Mouse (Mus musculus) midbrain, postnatal 0 days (tissue): ENCODE results near the gene Sgsh. TPM values are rescaled to one million over a fixed set of nuclear protein-coding genes. Genes with fewer than 3 reads are reported as not detected.

Experiments used
- ATAC-seq: fragments of 200-750 bp; cut with Nextera tagmentation; 2 replicates; pipeline ENCODE4 v1.8.0; 2017; ENCODE audit warnings: moderate number of reproducible peaks, mild to moderate bottlenecking, moderate TSS enrichment, moderate library complexity; ENCODE audit not compliant: low FRiP score
- DNase-seq: peaks from one replicate; pipeline ENCODE4 v3.0.0-alpha.2; 2015; ENCODE audit warnings: low spot score
- H3K27ac ChIP-seq: fragments of 300-500 bp; sonication (generic); 2 replicates; pipeline ENCODE4 v1.5.1; 2014; ENCODE audit warnings: low read depth, mild to moderate bottlenecking, low read length, mixed read lengths
- H3K27me3 ChIP-seq: fragments of 300-500 bp; sonication (generic); 2 replicates; pipeline ENCODE4 v1.6.1; 2014; ENCODE audit warnings: low read length, control low read depth, mixed read lengths; ENCODE audit not compliant: insufficient read depth
- H3K36me3 ChIP-seq: fragments of 300-500 bp; sonication (generic); 2 replicates; pipeline ENCODE4 v1.6.1; 2014; ENCODE audit warnings: low read length, control low read depth, mixed read lengths; ENCODE audit not compliant: insufficient read depth
- H3K4me1 ChIP-seq: fragments of 300-500 bp; sonication (generic); 2 replicates; pipeline ENCODE4 v1.6.1; 2014; ENCODE audit warnings: mild to moderate bottlenecking, control low read depth, antibody characterized with exemption, low read length, mixed read lengths; ENCODE audit not compliant: insufficient read depth
- H3K4me2 ChIP-seq: fragments of 300-500 bp; sonication (generic); 2 replicates; pipeline ENCODE4 v1.6.1; 2014; ENCODE audit warnings: low read depth, mild to moderate bottlenecking, low read length, mixed read lengths; ENCODE audit not compliant: poor library complexity, severe bottlenecking
- H3K4me3 ChIP-seq: fragments of 300-500 bp; sonication (generic); 2 replicates; pipeline ENCODE4 v1.5.1; 2014; ENCODE audit warnings: low read depth, mild to moderate bottlenecking, low read length, moderate library complexity
- H3K9ac ChIP-seq: fragments of 300-500 bp; sonication (generic); replicated peaks from 2 replicates; pipeline ENCODE4 v1.6.1; 2014; ENCODE audit warnings: mild to moderate bottlenecking, low read length, moderate library complexity, mixed read lengths; ENCODE audit not compliant: poor library complexity, severe bottlenecking
- H3K9me3 ChIP-seq: fragments of 300-500 bp; sonication (generic); 2 replicates; pipeline ENCODE4 v1.6.1; 2016; ENCODE audit warnings: low read length, control low read depth
- CTCF ChIP-seq: IDR thresholded peaks from 2 replicates; pipeline ENCODE4 v1.5.1; 2016; ENCODE audit warnings: antibody characterized with exemption, mild to moderate bottlenecking
- WGBS: fragments of 180-500 bp; shearing (Covaris S2); extraction: QIAGEN DNeasy Blood & Tissue Kit; methylation state at CpG from one replicate; pipeline ENCODE4 v1.1.7; 2014; 5-methylcytosine and 5-hydroxymethylcytosine counted together
- polyA plus RNA-seq: library from polyadenylated mRNA; unstranded; fragments of >200 nt; fragmentation: Nextera tagmentation; extraction: Ambion mirVana; gene quantifications from 2 replicates; pipeline ENCODE4 v1.2.1, GENCODE M21; 2015
- total RNA-seq: library from RNA; depleted of rRNA; stranded (reverse); fragments of >200 nt; gene quantifications from 2 replicates; pipeline ENCODE4 v1.2.3, GENCODE M21; 2014; rRNA removed

The Sgsh gene
- total RNA-seq (5.4 and 7.3 TPM in 2 replicates), polyA plus RNA-seq (5.2 and 5.4 TPM in 2 replicates)

GRCm38 (mm10) chr11:119355443-119356385 lies at the start of gene Sgsh, which contains the start of gene Slc26a11:
Sgsh (minus strand) TSS chr11:119355536.
Slc26a11 (plus strand) TSS chr11:119355557.
- 2% methylated on average over 37 of the region's 40 CpGs for WGBS
- Histone ChIP-seq H3K36me3 (peaks cover 1% of the 10 kb centered on the region; the same call in 1 of the 2 replicates), H3K9me3 (no peaks in the 10 kb centered on the region), H3K4me3 (peak within 1 kb of the TSS; percentile 61), H3K4me2 (peak within 1 kb of the TSS; percentile 98), H3K9ac (peak within 1 kb of the TSS; percentile 50), H3K4me1 (no peaks in the 10 kb centered on the region), H3K27ac (no peak within 1 kb of the TSS), H3K27me3 (no peaks in the 10 kb centered on the region)
- peak; percentile 88 for ATAC-seq
- no peak for TF ChIP-seq CTCF
- peak; percentile 71 for DNase-seq

DNA sequence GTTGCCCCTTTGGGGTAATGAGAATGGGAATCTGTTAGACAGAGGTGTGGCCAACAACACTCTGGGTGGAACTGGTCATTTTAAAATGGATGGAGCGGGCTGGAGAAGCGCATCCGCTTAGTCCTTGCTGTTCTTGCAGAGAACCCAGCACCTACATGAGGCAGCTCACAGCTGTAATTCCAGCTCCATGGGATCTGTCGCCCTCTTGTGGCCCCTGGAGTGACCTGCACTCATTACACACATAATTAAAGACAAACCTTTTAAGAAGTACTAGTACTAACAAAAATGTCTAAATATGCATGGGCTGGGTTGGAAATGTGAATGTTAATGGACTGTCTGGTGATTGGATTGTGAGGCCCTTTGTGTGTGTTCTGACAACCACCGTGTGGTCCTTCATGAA lies 49.3 kb upstream of the Sgsh start:
- Histone ChIP-seq H3K9ac (no peak overlapping the region), H3K4me2 (no peak overlapping the region), H3K4me1 (no peaks in the 10 kb centered on the region), H3K4me3 (no peak overlapping the region), H3K36me3 (no peaks in the 10 kb centered on the region), H3K9me3 (no peaks in the 10 kb centered on the region), H3K27ac (no peak overlapping the region), H3K27me3 (no peaks in the 10 kb centered on the region)
- WGBS, result 50% methylated on average over 5 of the region's 5 CpGs
- ATAC-seq, result no peak
- TF ChIP-seq CTCF, result peak; percentile 68
- DNase-seq, result peak; percentile 14

GRCm38 (mm10) chr11:119402501-119403160 lies 47.3 kb upstream of the Sgsh start:
- ATAC-seq (no peak), DNase-seq (no peak)
- H3K27ac ChIP-seq, result no peak overlapping the region
- H3K9ac ChIP-seq, result no peak overlapping the region
- H3K36me3 ChIP-seq, result no peaks in the 10 kb centered on the region
- WGBS, result 58% methylated on average over 11 of the region's 11 CpGs
- no peak overlapping the region for H3K4me2 ChIP-seq
- H3K4me1 ChIP-seq, result no peaks in the 10 kb centered on the region
- H3K27me3 ChIP-seq, result no peaks in the 10 kb centered on the region
- TF ChIP-seq CTCF, result no peak
- no peaks in the 10 kb centered on the region for H3K9me3 ChIP-seq
- no peak overlapping the region for H3K4me3 ChIP-seq

- ATAC-seq (no peak), DNase-seq (no peak)
- Histone ChIP-seq H3K4me1 (peaks cover 4% of the 10 kb centered on the region; the same call in 1 of the 2 replicates), H3K36me3 (no peaks in the 10 kb centered on the region), H3K27me3 (peaks cover 36% of the 10 kb centered on the region), H3K4me2 (no peak overlapping the region), H3K27ac (no peak overlapping the region), H3K4me3 (no peak overlapping the region), H3K9me3 (no peaks in the 10 kb centered on the region), H3K9ac (no peak overlapping the region)
- 49% methylated on average over 7 of the region's 7 CpGs for WGBS
- TF ChIP-seq CTCF, result no peak
Observed at GRCm38 (mm10) chr11:119396461-119396860, 41.1 kb upstream of the Sgsh start.

GRCm38 (mm10) chr11:119395931-119396330 lies 40.6 kb upstream of the Sgsh start:
- Histone ChIP-seq H3K27me3 (peaks cover 39% of the 10 kb centered on the region), H3K4me2 (no peak overlapping the region), H3K4me3 (no peak overlapping the region), H3K9me3 (no peaks in the 10 kb centered on the region), H3K9ac (no peak overlapping the region), H3K27ac (no peak overlapping the region), H3K36me3 (no peaks in the 10 kb centered on the region), H3K4me1 (peaks cover 4% of the 10 kb centered on the region; the same call in 1 of the 2 replicates)
- 23% methylated on average over 13 of the region's 13 CpGs for WGBS
- ATAC-seq (no peak), DNase-seq (no peak)
- TF ChIP-seq CTCF, result no peak
